Mouse (Mus musculus) regulatory T cell (primary cell): ENCODE measurements around the gene Fgfr2.

ENCODE experiments used
- in situ Hi-C: fragments of 300-600 bp; cut with MboI, MseI; formaldehyde crosslinking; loops from one replicate; pipeline ENCODE4 v1.15.1; 2025; ENCODE audit warnings: high pct_unique_total_duplicates

The Fgfr2 gene

GRCm38 (mm10) chr7:132841287-132841686, 281.9 kb downstream of the Fgfr2 start:
- in situ Hi-C loops = no loop called here

- in situ Hi-C loops = no loop called here
Measured at GRCm38 (mm10) chr7:132830955-132831354, 292.2 kb downstream of the Fgfr2 start.

GRCm38 (mm10) chr7:132824346-132825022, 298.7 kb downstream of the Fgfr2 start:
- in situ Hi-C loops = no loop called here

GRCm38 (mm10) chr7:132823832-132824231, 299.3 kb downstream of the Fgfr2 start:
- in situ Hi-C loops = no loop called here

- in situ Hi-C loops = no loop called here
Measured at GRCm38 (mm10) chr7:132820692-132821091, 302.5 kb downstream of the Fgfr2 start.

- in situ Hi-C loops = loop anchor here (5.0 kb wide), 3 partner anchors 40 to 165 kb away; partner anchors contain the start of gene Abraxas2
Measured at GRCm38 (mm10) chr7:132817056-132817455, 306.1 kb downstream of the Fgfr2 start.

GRCm38 (mm10) chr7:132816528-132816927, 306.6 kb downstream of the Fgfr2 start:
- in situ Hi-C loops = loop anchor here (5.0 kb wide), 3 partner anchors 41 to 164 kb away; partner anchors contain the start of gene Abraxas2

- in situ Hi-C loops = loop anchor here (5.0 kb wide), 3 partner anchors 42 to 163 kb away; partner anchors contain the start of gene Abraxas2
Measured at GRCm38 (mm10) chr7:132815081-132815480, 308.1 kb downstream of the Fgfr2 start.

- in situ Hi-C loops = no loop called here
Measured at GRCm38 (mm10) chr7:132814089-132814450, 309.1 kb downstream of the Fgfr2 start.

- in situ Hi-C loops = no loop called here
Measured at GRCm38 (mm10) chr7:132813416-132814088, 309.6 kb downstream of the Fgfr2 start, which contains the start of gene Fam53b. Gene Fam53b, minus strand, starts transcription at chr7:132813886.

- in situ Hi-C loops = no loop called here
Measured at GRCm38 (mm10) chr7:132812619-132813415, 310.3 kb downstream of the Fgfr2 start.

GRCm38 (mm10) chr7:132811716-132812618, 311.2 kb downstream of the Fgfr2 start:
- in situ Hi-C loops = no loop called here

GRCm38 (mm10) chr7:132810879-132811278, 312.3 kb downstream of the Fgfr2 start:
- in situ Hi-C loops = no loop called here

GRCm38 (mm10) chr7:132810368-132810767, 312.8 kb downstream of the Fgfr2 start:
- in situ Hi-C loops = no loop called here

GRCm38 (mm10) chr7:132809721-132810120, 313.4 kb downstream of the Fgfr2 start:
- in situ Hi-C loops = no loop called here

- in situ Hi-C loops = no loop called here
Measured at GRCm38 (mm10) chr7:132808841-132809682, 314.1 kb downstream of the Fgfr2 start.

GRCm38 (mm10) chr7:132808051-132808796, 314.9 kb downstream of the Fgfr2 start:
- in situ Hi-C loops = no loop called here

- in situ Hi-C loops = no loop called here
Measured at GRCm38 (mm10) chr7:132806926-132807857, 316.0 kb downstream of the Fgfr2 start.
